Mouse (Mus musculus): ENCODE measurements around the gene S1pr2. TPM values are rescaled to one million over a fixed set of nuclear protein-coding genes. Genes with fewer than 3 reads are reported as not detected.

S1pr2 gene
- polyA plus RNA-seq, 1 experiment from 2014 or later, result 24.8 TPM

Small RNA genes lying within 50 kb of the gene (microRNA-seq; reads per million reads assigned to microRNA genes)
- gene Mir7081, result not detected

Other genes starting within 250 kb of the S1pr2 start
- 76.1 and 88.4 TPM in 2 replicates for gene Olfm2, start 230.4 kb downstream of the S1pr2 start, polyA plus RNA-seq (2014; fragmentation: Nextera tagmentation; extraction: Ambion mirVana)
- 0.21 and 0.32 TPM in 2 replicates for gene Col5a3, start 161.7 kb downstream of the S1pr2 start, polyA plus RNA-seq (2014; fragmentation: Nextera tagmentation; extraction: Ambion mirVana)
- gene Rdh8, start 158.3 kb downstream of the S1pr2 start, polyA plus RNA-seq (2014; fragmentation: Nextera tagmentation; extraction: Ambion mirVana), result not detected in 2 replicates
- gene A230050P20Rik, start 108.1 kb downstream of the S1pr2 start, polyA plus RNA-seq (2014; fragmentation: Nextera tagmentation; extraction: Ambion mirVana), result 0.65 and 0.94 TPM in 2 replicates
- gene Angptl6, start 97.1 kb downstream of the S1pr2 start, polyA plus RNA-seq (2014; fragmentation: Nextera tagmentation; extraction: Ambion mirVana), result 4.0 and 5.7 TPM in 2 replicates
- 60.8 and 64.0 TPM in 2 replicates for gene Ppan, start 88.6 kb downstream of the S1pr2 start, polyA plus RNA-seq (2014; fragmentation: Nextera tagmentation; extraction: Ambion mirVana)
- 352 and 373 TPM in 2 replicates for gene Eif3g, start 78.2 kb downstream of the S1pr2 start, polyA plus RNA-seq (2014; fragmentation: Nextera tagmentation; extraction: Ambion mirVana)
- gene Dnmt1, start 16.9 kb downstream of the S1pr2 start, polyA plus RNA-seq (2014; fragmentation: Nextera tagmentation; extraction: Ambion mirVana), result 70.3 and 72.7 TPM in 2 replicates
- gene Mrpl4, start 26.0 kb upstream of the S1pr2 start, polyA plus RNA-seq (2014; fragmentation: Nextera tagmentation; extraction: Ambion mirVana), result 131 and 135 TPM in 2 replicates
- gene Icam1, start 39.2 kb upstream of the S1pr2 start, polyA plus RNA-seq (2014; fragmentation: Nextera tagmentation; extraction: Ambion mirVana), result 5.6 TPM in 2 replicates
- 4.2 and 5.8 TPM in 2 replicates for gene Icam4, start 52.6 kb upstream of the S1pr2 start, polyA plus RNA-seq (2014; fragmentation: Nextera tagmentation; extraction: Ambion mirVana)
- 0.11 TPM in 1 of 2 replicates, not detected in the other for gene Icam5, start 55.3 kb upstream of the S1pr2 start, polyA plus RNA-seq (2014; fragmentation: Nextera tagmentation; extraction: Ambion mirVana)
- 1.2 and 1.9 TPM in 2 replicates for gene Zglp1, start 90.3 kb upstream of the S1pr2 start, polyA plus RNA-seq (2014; fragmentation: Nextera tagmentation; extraction: Ambion mirVana)
- 0.82 and 0.97 TPM in 2 replicates for gene Gm49373, start 96.3 kb upstream of the S1pr2 start, polyA plus RNA-seq (2014; fragmentation: Nextera tagmentation; extraction: Ambion mirVana)
- gene Fdx1l, start 96.8 kb upstream of the S1pr2 start, polyA plus RNA-seq (2014; fragmentation: Nextera tagmentation; extraction: Ambion mirVana), result 52.0 and 55.5 TPM in 2 replicates
- 2.7 and 2.8 TPM in 2 replicates for gene Gm38431, start 115.2 kb upstream of the S1pr2 start, polyA plus RNA-seq (2014; fragmentation: Nextera tagmentation; extraction: Ambion mirVana)
- 88.4 and 90.7 TPM in 2 replicates for gene Raver1, start 115.2 kb upstream of the S1pr2 start, polyA plus RNA-seq (2014; fragmentation: Nextera tagmentation; extraction: Ambion mirVana)
- 8.6 and 9.2 TPM in 2 replicates for gene Tyk2, start 154.5 kb upstream of the S1pr2 start, polyA plus RNA-seq (2014; fragmentation: Nextera tagmentation; extraction: Ambion mirVana)
- gene Cdc37, start 173.2 kb upstream of the S1pr2 start, polyA plus RNA-seq (2014; fragmentation: Nextera tagmentation; extraction: Ambion mirVana), result 319 and 341 TPM in 2 replicates
- gene Pde4a, start 188.9 kb upstream of the S1pr2 start, polyA plus RNA-seq (2014; fragmentation: Nextera tagmentation; extraction: Ambion mirVana), result 5.4 and 7.5 TPM in 2 replicates

All from neural tube, embryonic 11.5 days (tissue).